Mouse (Mus musculus) limb, embryonic 12.5 days (tissue): Measurements from ENCODE around the gene Sept6. TPM values are rescaled to one million over a fixed set of nuclear protein-coding genes. Genes with fewer than 3 reads are reported as not detected.

Experiments used
- ATAC-seq: fragments of 200-750 bp; cut with Nextera tagmentation; 2 replicates; pipeline ENCODE4 v1.8.0; 2017; ENCODE audit warnings: low read depth, moderate TSS enrichment; ENCODE audit not compliant: insufficient number of reproducible peaks, insufficient read depth, low FRiP score, low TSS enrichment
- H3K27ac ChIP-seq: fragments of 300-500 bp; sonication (generic); 2 replicates; pipeline ENCODE4 v1.5.1; 2016; ENCODE audit warnings: mild to moderate bottlenecking, moderate library complexity
- H3K27me3 ChIP-seq: fragments of 300-500 bp; sonication (generic); 2 replicates; pipeline ENCODE4 v1.6.1; 2016; ENCODE audit warnings: mild to moderate bottlenecking, moderate library complexity
- H3K36me3 ChIP-seq: fragments of 300-500 bp; sonication (generic); 2 replicates; pipeline ENCODE4 v1.6.1; 2016; ENCODE audit warnings: mild to moderate bottlenecking, moderate library complexity
- H3K4me1 ChIP-seq: fragments of 300-500 bp; sonication (generic); replicated peaks from 2 replicates; pipeline ENCODE4 v1.6.1; 2016
- H3K4me2 ChIP-seq: fragments of 300-500 bp; sonication (generic); 2 replicates; pipeline ENCODE4 v1.6.1; 2016; ENCODE audit warnings: mild to moderate bottlenecking, moderate library complexity
- H3K4me3 ChIP-seq: fragments of 300-500 bp; sonication (generic); replicated peaks from 2 replicates; pipeline ENCODE4 v1.5.1; 2016; ENCODE audit warnings: mild to moderate bottlenecking
- H3K9ac ChIP-seq: fragments of 300-500 bp; sonication (generic); replicated peaks from 2 replicates; pipeline ENCODE4 v1.6.1; 2016; ENCODE audit warnings: mild to moderate bottlenecking, moderate library complexity
- H3K9me3 ChIP-seq: fragments of 300-500 bp; sonication (generic); 2 replicates; pipeline ENCODE4 v1.6.1; 2016; ENCODE audit warnings: mild to moderate bottlenecking, moderate library complexity
- WGBS: fragments of 180-500 bp; shearing (Covaris S2); methylation state at CpG from one replicate; pipeline ENCODE4 v1.1.7; 2016; 5-methylcytosine and 5-hydroxymethylcytosine counted together
- polyA plus RNA-seq: library from polyadenylated mRNA; unstranded; fragments of >200 nt; fragmentation: Nextera tagmentation; extraction: Ambion mirVana; gene quantifications from 2 replicates; pipeline ENCODE4 v1.2.1, GENCODE M21; 2016

Sept6 gene
- polyA plus RNA-seq, 1 experiment from 2014 or later = 82.7 TPM

- no peaks in the 10 kb centered on the region for H3K4me1 ChIP-seq
- no peak overlapping the region for H3K9ac ChIP-seq
- no peak overlapping the region for H3K4me2 ChIP-seq
- H3K36me3 ChIP-seq = peaks cover 19% of the 10 kb centered on the region
- H3K27ac ChIP-seq = no peak overlapping the region
- no peak for ATAC-seq
- H3K9me3 ChIP-seq = no peaks in the 10 kb centered on the region
- H3K4me3 ChIP-seq = no peak overlapping the region
- 71% methylated on average over 4 of the region's 4 CpGs for WGBS
- H3K27me3 ChIP-seq = no peaks in the 10 kb centered on the region
Measured at GRCm38 (mm10) chrX:36969501-36969900, 22.1 kb downstream of the Sept6 start.

- H3K4me1 ChIP-seq = no peaks in the 10 kb centered on the region
- no peaks in the 10 kb centered on the region for H3K9me3 ChIP-seq
- H3K4me2 ChIP-seq = no peak overlapping the region
- no peaks in the 10 kb centered on the region; the same call in 1 of the 2 replicates for H3K27me3 ChIP-seq
- H3K9ac ChIP-seq = no peak overlapping the region
- H3K4me3 ChIP-seq = no peak overlapping the region
- no peak overlapping the region for H3K27ac ChIP-seq
- H3K36me3 ChIP-seq = peaks cover 18% of the 10 kb centered on the region; the same call in 1 of the 2 replicates
- 91% methylated on average over 2 of the region's 2 CpGs for WGBS
- ATAC-seq = no peak
Measured at GRCm38 (mm10) chrX:36956674-36957073, 34.9 kb downstream of the Sept6 start.

- no peak overlapping the region for H3K27ac ChIP-seq
- no peaks in the 10 kb centered on the region for H3K4me1 ChIP-seq
- H3K9ac ChIP-seq = no peak overlapping the region
Measured at GRCm38 (mm10) chrX:36941106-36941505, 50.5 kb downstream of the Sept6 start.

GRCm38 (mm10) chrX:36939806-36940413, 51.7 kb downstream of the Sept6 start:
- H3K9me3 ChIP-seq = no peaks in the 10 kb centered on the region
- H3K4me2 ChIP-seq = no peak overlapping the region
- 88% methylated on average over 4 of the region's 4 CpGs for WGBS
- H3K4me3 ChIP-seq = no peak overlapping the region
- ATAC-seq = no peak
- H3K27ac ChIP-seq = no peak overlapping the region
- H3K9ac ChIP-seq = no peak overlapping the region
- peaks cover 15% of the 10 kb centered on the region for H3K36me3 ChIP-seq
- no peaks in the 10 kb centered on the region for H3K27me3 ChIP-seq
- no peaks in the 10 kb centered on the region for H3K4me1 ChIP-seq

More at GRCm38 (mm10) chrX:36941106-36941505, 50.5 kb downstream of the Sept6 start:
- ATAC-seq = no peak
- Histone ChIP-seq H3K36me3 (peaks cover 19% of the 10 kb centered on the region), H3K4me2 (no peak overlapping the region), H3K27me3 (no peaks in the 10 kb centered on the region), H3K9me3 (no peaks in the 10 kb centered on the region), H3K4me3 (no peak overlapping the region)
- WGBS = 83% methylated on average over 3 of the region's 3 CpGs

GRCm38 (mm10) chrX:36935326-36935966, 56.1 kb downstream of the Sept6 start:
- Histone ChIP-seq H3K4me2 (no peak overlapping the region), H3K27me3 (no peaks in the 10 kb centered on the region), H3K4me3 (no peak overlapping the region), H3K36me3 (peaks cover 11% of the 10 kb centered on the region; the same call in 1 of the 2 replicates), H3K9me3 (no peaks in the 10 kb centered on the region), H3K9ac (no peak overlapping the region), H3K27ac (no peak overlapping the region), H3K4me1 (no peaks in the 10 kb centered on the region)
- WGBS = 62% methylated on average over 7 of the region's 7 CpGs
- no peak for ATAC-seq

GRCm38 (mm10) chrX:36930574-36930973, 61.0 kb downstream of the Sept6 start:
- peaks cover 35% of the 10 kb centered on the region for H3K36me3 ChIP-seq
- no peak for ATAC-seq
- 61% methylated on average over 1 of the region's 1 CpGs for WGBS

GRCm38 (mm10) chrX:36929694-36930093, 61.9 kb downstream of the Sept6 start:
- no peaks in the 10 kb centered on the region for H3K9me3 ChIP-seq
- WGBS = 76% methylated on average over 4 of the region's 4 CpGs
- ATAC-seq = no peak
- H3K27me3 ChIP-seq = no peaks in the 10 kb centered on the region
- H3K9ac ChIP-seq = no peak overlapping the region
- no peak overlapping the region for H3K27ac ChIP-seq
- H3K4me2 ChIP-seq = no peak overlapping the region
- no peaks in the 10 kb centered on the region for H3K4me1 ChIP-seq
- H3K36me3 ChIP-seq = peaks cover 40% of the 10 kb centered on the region
- H3K4me3 ChIP-seq = no peak overlapping the region

More at GRCm38 (mm10) chrX:36930574-36930973, 61.0 kb downstream of the Sept6 start:
- Histone ChIP-seq H3K27ac (no peak overlapping the region), H3K9ac (no peak overlapping the region), H3K4me1 (no peaks in the 10 kb centered on the region), H3K9me3 (no peaks in the 10 kb centered on the region), H3K4me2 (no peak overlapping the region), H3K27me3 (no peaks in the 10 kb centered on the region), H3K4me3 (no peak overlapping the region)

- ATAC-seq = no peak
- WGBS = 83% methylated on average over 4 of the region's 4 CpGs
- Histone ChIP-seq H3K9ac (no peak overlapping the region), H3K4me2 (no peak overlapping the region), H3K4me1 (no peaks in the 10 kb centered on the region), H3K4me3 (no peak overlapping the region), H3K27ac (no peak overlapping the region), H3K9me3 (no peaks in the 10 kb centered on the region), H3K36me3 (peaks cover 41% of the 10 kb centered on the region), H3K27me3 (no peaks in the 10 kb centered on the region)
Measured at GRCm38 (mm10) chrX:36928791-36929190, 62.8 kb downstream of the Sept6 start.

GRCm38 (mm10) chrX:36921346-36921745, 70.2 kb downstream of the Sept6 start:
- peaks cover 31% of the 10 kb centered on the region for H3K36me3 ChIP-seq
- no peak for ATAC-seq
- H3K4me3 ChIP-seq = no peak overlapping the region
- H3K9me3 ChIP-seq = no peaks in the 10 kb centered on the region
- H3K4me1 ChIP-seq = no peaks in the 10 kb centered on the region
- no peak overlapping the region for H3K27ac ChIP-seq
- no peak overlapping the region for H3K9ac ChIP-seq
- 82% methylated on average over 4 of the region's 4 CpGs for WGBS
- no peak overlapping the region for H3K4me2 ChIP-seq
- H3K27me3 ChIP-seq = no peaks in the 10 kb centered on the region

GRCm38 (mm10) chrX:36917749-36918148, 73.8 kb downstream of the Sept6 start:
- Histone ChIP-seq H3K4me3 (no peak overlapping the region), H3K9ac (no peak overlapping the region), H3K4me2 (no peak overlapping the region), H3K9me3 (no peaks in the 10 kb centered on the region), H3K36me3 (peaks cover 29% of the 10 kb centered on the region), H3K4me1 (no peaks in the 10 kb centered on the region), H3K27ac (no peak overlapping the region), H3K27me3 (no peaks in the 10 kb centered on the region)
- WGBS = 89% methylated on average over 1 of the region's 1 CpGs
- ATAC-seq = no peak

GRCm38 (mm10) chrX:36911343-36911742, 80.3 kb downstream of the Sept6 start:
- Histone ChIP-seq H3K4me2 (no peak overlapping the region), H3K36me3 (peaks cover 14% of the 10 kb centered on the region; the same call in 1 of the 2 replicates), H3K4me3 (no peak overlapping the region), H3K4me1 (no peaks in the 10 kb centered on the region), H3K27ac (no peak overlapping the region), H3K9me3 (no peaks in the 10 kb centered on the region), H3K9ac (no peak overlapping the region), H3K27me3 (no peaks in the 10 kb centered on the region)
- no peak for ATAC-seq
- 50% methylated on average over 12 of the region's 12 CpGs for WGBS

GRCm38 (mm10) chrX:36906539-36906938, 85.1 kb downstream of the Sept6 start:
- no peak overlapping the region for H3K27ac ChIP-seq
- no peak overlapping the region for H3K4me3 ChIP-seq
- no peaks in the 10 kb centered on the region for H3K4me1 ChIP-seq
- H3K36me3 ChIP-seq = no peaks in the 10 kb centered on the region
- ATAC-seq = no peak
- no peaks in the 10 kb centered on the region for H3K27me3 ChIP-seq
- 39% methylated on average over 5 of the region's 5 CpGs for WGBS
- no peak overlapping the region for H3K4me2 ChIP-seq
- H3K9me3 ChIP-seq = no peaks in the 10 kb centered on the region
- H3K9ac ChIP-seq = no peak overlapping the region
